Mouse (Mus musculus) spleen, postnatal 10 days (tissue): Measurements from ENCODE around the gene Ppil4.
"Not testable (repeated sequence)": the region's sequence is repeated elsewhere in the genome, so short reads cannot be mapped to it uniquely, and the experiment has no call there.

Experiments
- DNase-seq, 2 experiments: peaks; one replicate each; pipeline ENCODE4 v3.0.0; 2021 to 2022; ENCODE audit warnings: low spot score in 2 of 2

Ppil4 gene

DNA sequence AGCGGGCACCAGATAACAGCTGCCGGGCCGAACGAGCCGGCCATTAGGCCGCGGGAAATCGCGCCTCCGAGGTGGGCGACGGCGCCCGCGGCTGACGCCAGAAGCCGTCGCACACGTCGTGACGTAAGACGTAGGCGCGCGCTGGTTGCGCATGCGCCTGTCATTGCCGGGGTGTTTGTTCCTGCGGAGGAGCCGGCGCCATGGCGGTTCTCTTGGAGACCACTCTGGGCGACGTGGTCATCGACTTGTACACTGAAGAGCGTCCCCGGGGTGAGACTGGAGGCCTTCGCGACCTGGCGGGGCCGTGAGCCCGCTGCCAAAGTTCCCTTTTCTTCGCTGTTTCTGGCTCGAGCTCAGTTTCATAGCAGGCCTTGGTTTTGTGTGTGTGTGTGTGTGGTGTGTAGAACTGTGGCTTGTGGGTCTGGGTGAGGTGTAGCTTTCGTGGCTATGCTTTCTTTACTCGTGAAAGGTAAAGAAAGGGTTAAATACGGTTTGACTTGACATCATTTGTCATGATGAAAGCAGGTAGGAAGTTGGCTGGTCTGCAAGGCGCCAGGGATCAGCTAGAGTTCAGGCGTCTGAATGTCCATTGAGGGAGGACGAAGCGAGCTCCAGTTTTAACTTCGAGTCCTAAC, at the start of gene Ppil4, which contains the start of gene Ginm1:
Ppil4 (plus strand) TSS at position 141 of the 635 bp plus-strand sequence.
Ginm1 (minus strand) TSS at position 74 of the 635 bp plus-strand sequence.
- peak; percentile 84 to 94 for DNase-seq

DNA sequence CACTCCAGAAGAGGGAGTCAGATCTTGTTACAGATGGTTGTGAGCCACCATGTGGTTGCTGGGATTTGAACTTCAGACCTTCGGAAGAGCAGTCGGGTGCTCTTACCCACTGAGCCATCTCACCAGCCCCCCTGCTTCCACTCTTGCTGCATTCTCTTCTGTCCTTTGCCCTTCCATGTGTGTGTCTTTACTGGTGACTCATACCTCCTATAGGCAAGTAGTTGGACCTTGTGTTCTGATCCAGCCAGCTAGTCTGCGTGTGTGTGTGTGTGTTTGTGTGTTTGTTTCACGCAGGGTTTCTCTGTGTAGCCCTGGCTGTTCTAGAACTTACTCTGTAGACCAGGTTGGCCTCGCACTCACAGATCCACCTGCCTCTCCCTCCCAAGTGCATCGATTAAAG, 47.2 kb upstream of the Ppil4 start:
- not testable (repeated sequence) for DNase-seq

DNA sequence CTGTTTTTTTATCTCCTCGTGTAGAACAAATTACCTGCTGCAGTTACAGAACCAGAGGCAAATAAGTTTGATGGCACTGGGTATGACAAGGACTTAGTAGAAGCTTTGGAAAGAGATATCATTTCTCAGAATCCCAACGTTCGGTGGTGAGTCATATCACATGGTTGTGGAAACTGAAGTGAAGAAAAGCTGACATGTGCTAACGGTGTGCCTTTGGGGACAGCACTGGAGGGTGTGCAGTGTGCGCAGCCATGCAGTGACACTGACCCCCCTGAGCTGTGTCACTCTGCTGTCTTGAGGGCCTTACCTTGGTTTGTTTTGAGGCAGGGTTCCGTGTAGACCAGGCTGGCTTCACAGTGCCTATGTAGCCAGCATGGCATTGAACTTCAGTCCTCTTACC, 43.9 kb upstream of the Ppil4 start:
- DNase-seq: no peak

DNA sequence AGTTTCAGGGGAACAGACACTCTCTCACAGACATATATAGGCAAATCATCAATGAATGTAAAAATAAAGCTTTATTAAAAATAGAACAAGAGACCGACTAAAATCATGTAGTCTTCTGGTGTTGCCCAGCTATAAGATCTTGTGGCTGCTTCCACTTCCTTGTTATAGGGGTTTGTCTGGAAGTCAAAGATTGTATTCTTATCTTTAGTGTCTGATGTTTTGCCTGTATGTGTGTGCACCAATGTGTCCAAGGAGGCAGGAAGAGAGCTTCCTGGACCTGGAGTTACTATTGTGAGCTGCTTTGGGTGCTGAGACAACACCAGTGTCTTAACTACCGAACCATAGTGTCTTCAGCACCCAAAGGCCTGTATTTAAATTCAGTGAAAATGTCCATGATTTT, 35.1 kb upstream of the Ppil4 start:
- no peak for DNase-seq

DNA sequence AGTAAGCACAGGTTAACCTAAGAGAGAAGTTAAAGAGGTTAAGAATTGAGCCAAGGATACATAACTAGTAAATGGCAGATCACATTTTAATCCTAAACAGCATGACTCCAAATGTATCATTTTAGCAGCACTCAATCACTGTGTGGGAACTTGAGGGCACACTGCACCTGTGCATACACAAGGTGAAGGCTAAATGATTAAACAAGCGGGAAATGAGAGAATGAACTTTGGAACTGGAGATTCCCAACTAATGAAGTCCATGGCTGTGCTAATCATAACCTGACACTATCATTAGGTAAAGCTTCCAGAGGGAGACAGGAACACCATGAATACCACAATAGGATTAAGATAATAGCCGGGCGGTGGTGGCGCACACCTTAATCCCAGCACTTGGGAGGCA, 20.3 kb upstream of the Ppil4 start:
- no peak for DNase-seq

DNA sequence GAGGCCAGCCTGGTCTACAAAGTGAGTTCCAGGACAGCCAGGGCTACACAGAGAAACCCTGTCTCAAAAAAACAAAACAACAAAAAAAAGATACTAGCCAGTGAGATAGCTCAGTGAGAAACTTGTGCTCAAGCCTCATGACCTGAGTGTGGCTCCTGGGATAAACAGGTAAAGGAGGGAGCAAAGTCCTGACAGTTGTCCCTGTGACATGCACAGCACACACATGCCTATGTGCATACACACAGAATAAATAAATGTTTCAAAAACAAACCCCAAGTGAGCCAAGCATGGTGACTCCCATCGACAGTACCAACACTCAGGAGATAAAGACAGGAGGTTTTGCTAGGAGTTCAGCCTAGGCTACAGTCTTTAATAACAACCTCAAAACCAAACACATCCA, 19.9 kb upstream of the Ppil4 start:
- no peak for DNase-seq

DNA sequence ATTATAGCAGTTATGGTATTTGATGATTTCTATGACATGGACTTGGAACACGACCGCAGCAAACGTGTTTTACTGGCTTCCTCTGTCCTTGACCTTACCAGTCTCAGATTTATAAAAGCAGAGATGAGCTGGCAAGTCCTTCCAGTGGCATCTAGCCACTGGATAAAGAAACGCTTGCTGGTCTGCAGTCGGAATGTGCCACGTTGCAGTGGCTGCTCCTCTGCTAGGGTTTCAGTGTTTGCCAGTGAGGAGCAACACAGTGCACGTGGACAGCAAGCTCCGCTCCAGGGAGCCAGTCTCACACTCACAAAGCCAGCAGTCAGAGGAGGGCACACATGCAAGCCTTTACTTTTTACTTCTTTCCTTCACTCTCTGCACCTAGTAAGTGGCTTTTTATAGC, 17.3 kb upstream of the Ppil4 start:
- no peak for DNase-seq

DNA sequence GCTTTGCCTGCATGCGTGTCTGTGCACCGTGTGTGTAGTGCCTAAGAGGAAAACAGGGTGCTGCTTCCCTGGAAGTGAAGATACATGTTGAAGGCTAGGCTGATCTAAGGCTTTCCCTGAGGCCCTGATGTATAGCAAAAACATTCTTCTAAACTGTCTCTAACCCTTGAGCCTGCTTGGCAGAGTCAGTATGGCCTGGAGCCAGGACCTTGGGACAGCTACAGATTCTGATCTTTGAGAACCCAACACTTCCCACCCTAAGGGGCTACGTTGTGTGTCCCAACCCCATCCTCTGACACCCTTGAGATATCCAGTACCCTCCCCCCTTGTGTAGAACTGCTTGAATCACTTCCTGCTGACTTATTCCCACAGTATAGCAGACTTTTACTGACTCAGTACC, 14.3 kb upstream of the Ppil4 start:
- no peak for DNase-seq

DNA sequence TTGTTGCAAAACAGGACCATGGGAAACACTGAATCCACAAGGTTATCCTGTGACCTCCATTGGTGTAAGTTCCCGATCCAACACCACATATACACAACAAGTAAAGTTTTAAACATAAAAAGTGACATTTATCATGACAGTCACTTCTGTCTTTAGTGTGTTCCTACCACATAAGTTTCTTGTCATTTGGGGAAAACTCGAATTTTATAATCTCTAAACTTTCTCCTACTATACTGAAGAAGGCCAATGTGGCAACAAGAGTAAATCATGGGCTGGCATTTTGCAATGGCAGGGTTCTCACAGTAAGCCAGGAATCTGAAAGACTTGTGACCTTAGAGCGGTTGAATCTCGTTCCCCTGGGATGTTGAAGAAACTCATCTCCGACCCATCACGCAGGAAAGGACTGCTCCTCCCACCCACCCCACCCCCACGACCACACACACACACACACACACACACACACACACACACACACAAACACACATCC, 12.9 kb upstream of the Ppil4 start:
- no peak for DNase-seq

DNA sequence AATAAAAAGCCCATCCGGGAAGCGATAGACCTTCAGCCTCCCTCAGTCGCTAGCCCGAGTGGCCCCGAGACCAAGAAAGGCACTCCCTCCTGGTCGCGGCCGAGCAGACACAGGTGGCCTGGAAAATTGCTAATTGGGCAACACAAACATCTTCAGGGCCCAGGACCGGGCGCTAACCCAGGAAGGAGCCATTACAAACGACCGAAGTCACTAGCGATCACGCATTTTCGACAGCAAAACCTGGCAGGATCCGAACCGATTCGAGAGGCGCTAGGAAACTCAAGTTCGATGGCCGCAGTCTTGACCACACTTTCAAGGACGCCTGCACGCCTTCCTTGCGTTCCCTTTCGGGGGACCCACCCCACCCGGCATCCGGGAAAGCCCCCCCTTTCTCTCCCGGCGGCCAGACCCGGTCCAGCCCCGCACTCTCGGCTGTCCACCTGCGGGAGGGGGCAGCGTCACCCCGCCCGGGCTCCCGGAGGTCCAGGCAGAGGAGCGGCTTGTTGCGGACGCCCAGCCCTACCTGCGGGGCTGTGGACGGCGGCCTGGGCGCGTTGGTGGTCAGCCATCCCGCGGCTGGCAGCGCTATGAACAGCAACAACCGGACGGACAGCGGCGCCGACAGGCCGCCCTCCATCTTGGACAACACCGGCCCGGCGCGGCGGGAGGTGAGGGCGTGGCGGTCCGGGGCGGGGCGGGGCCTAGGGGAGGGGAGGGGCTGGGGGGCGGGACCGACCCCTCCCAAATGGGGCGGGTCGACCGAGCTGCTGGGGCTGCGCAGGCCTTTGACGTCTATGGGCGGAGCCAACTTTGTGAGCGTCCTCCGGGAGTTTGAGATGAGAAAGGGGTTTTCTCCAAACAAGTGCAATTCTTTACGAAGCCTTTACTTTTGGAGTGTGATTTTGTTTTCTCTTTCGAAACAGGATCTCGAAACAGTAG, 12.2 kb upstream of the Ppil4 start:
- DNase-seq: peak; percentile 85 to 95

DNA sequence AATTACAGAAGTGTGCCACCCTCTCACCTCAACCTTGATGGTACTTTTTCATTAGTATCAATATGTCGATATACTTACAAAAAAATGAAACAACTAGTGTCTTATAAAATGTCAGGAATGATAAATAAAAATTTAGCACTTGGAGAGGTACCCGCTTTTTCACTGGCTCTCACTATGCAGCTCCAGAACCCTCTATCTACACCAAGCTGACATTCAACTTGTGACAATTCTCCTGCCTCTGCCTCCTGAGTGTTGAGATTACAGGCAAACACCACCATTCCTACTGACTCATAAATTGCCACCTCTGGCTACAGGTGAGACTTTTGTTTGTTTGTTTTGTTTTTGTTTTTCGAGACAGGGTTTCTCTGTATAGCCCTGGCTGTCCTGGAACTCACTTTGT, 11.5 kb upstream of the Ppil4 start:
- DNase-seq: no peak

DNA sequence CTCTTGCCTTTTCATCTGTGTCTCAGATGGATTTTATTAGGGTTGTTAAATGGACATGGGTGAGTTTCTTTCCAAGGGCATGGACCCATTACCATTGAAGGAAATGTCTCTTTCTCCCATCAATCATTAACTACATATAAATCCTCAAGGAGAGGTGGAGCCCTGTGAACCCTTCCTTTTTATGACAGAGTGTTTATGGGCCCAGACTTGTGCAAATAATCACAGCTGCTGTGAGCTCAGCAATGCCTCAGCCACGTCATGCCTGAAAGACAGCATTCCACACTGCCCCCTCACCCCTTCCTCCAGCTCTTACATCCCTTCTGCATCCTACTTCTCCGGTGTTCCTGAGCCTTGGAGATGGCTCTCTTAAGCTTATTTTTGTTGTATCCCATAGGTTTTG, 5.4 kb upstream of the Ppil4 start:
- DNase-seq: no peak

DNA sequence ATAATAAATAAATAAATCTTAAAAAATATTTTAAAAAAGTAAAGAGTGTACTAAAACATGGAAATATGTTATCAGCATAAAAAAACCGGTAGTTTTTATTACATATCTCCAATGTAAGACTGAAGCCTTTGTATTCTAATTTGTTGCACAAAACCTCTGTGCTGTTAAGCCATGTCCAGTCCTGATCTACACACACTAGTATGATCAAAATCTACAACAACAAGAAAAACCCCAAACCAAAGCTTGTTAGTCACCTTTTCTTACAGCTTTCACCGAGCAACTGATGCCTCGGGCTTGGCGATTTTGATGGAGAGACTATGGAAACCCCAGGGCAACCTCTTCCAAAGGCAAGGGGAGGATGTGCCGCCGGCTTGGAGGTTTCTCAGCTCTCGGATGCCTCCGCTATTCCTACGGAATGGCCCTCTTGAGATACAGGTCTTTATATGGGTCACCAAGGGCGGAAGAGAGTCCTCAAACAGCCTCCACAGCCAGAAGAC, 389 bp upstream of the Ppil4 start:
- no peak for DNase-seq

DNA sequence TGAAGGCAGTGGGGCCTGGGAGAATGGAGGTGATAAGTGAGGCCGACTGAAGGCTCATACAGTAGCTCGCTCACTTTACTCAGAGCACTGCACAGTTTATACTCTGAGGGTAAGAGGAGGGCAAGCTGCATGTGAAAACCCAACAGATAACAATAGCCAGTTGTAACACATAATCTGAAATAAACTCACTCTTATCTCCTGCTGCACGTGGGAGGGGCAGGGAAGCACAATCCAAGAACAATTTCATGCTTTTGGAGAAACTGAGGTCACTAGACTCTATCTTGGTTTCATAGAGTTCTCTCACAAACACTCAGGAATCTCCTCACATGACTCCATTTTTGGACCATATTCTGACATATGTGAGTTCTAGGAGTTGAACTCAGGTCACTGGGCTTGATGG, 8.6 kb downstream of the Ppil4 start:
- DNase-seq: no peak

DNA sequence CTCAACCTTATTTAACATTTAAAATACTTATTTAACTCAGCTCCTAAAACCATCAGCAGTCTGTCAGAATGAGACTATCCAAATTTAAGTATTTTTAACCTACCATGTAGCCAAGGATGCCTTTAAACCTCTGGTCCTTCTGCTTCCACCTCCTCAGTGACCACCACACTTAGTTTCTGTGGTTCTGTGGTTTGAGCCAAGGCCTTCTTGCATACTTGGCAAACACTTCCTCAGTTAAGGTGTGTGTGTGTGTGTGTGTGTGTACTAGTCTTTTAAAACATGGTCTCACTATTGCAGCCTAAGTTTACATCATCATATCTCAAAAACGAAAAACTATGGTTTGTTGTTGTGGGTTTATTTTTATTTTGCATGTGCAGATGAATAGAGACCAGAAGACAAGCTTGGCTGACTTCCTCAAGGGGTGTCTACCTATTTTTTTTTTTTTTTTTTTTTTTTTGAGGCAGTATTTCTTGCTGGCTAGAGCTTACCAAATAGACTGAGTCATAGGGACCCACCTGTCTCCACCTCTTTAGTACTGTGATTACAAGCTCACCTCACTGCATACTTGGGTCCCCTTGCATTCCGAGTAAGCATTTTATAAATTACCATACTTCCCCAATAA, 9.9 kb downstream of the Ppil4 start:
- no peak for DNase-seq

DNA sequence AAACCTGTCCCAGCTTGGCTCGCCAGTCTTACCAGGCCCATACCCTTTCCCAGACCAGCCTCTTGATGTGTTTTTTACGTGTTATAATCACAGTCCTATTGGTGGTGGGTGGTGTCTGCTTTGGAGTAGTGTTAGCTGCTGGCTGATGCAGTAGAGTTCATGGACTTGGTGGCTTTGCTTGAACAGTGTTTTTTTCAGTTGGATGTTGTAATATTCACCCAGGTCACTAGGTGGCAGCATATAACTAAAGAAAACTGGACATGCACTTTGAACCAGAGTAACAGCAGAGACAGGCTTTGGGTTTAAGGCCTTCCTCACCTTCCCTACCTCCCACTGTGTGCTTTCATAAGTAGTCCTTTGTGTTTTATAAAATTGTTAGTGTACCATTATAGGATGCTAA, 17.2 kb downstream of the Ppil4 start:
- DNase-seq: peak; percentile 18 to 48

DNA sequence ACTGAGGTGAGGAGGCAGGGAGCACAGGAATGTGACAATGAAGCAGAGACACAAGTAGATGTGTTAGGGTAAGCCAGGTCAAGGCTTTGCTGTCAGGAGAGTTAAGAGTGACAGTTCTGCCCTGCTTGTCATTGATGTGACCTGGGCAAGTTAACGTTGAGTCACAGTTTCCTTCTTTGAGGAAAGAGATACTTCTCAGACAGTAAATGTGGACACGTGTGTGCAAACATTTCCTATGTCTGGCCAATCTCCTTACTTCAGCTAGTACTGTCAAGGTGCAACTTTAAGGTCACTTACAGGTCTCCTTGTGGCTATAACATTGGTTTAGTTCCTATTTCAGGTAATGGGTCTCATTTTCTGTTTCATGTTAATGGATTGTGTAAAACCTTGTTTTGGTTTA, 23.8 kb downstream of the Ppil4 start:
- no peak for DNase-seq

DNA sequence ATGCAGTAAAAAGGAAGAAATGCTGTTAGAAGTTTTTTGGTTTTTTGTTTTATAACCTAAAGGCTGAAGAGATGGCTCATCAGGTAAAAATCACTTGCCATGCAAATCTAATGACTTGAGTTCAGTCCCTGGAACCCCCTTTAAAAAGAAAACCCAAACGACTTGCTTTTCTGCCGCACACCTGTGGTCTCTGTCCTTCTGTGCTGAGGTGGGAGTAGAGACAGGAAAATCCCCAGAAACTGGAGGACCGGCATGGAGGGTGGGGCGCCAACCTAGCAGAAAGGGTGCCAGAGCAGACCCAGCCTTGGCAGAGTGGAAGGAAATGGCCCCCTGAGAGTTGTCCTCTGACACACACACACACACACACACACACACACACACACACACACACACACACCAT, 26.0 kb downstream of the Ppil4 start:
- DNase-seq: no peak

DNA sequence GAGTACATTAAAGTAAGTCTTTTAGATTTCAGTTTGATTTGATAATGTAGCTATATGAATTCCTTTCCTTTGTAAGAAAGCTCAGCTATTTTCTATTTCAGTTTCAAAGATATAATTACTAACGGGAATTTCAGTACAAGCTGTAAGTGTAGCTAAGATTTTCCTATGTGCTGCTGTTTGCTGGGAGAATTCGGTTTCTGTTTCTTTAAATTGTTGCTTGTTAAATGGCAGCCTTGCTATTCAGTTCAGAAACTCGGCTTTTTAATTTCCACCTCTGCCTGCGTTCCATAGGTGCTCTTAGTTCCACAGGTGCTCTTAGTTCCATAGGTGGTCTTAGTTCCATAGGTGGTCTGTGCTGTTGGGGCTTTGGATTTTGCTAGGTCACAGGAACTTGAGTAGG, 26.5 kb downstream of the Ppil4 start:
- no peak for DNase-seq

DNA sequence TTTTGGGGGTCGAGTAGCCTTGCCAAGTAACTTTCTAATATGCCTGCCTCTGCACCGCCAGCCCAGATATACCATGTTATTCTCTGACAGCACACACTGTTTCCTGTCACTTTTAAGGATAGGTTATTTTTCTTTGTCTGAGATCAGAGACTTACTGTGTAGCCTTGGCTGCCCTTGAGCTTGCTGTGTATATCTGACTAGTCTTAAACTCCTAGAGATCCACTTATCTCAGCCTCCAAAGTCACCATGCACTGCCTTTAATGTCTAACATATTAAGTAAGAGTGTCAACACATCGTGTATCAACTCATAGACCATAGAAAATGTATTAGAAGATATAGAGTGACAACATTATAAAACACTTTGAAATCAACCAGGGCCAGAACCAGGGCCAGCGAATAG, 26.9 kb downstream of the Ppil4 start:
- DNase-seq: no peak

DNA sequence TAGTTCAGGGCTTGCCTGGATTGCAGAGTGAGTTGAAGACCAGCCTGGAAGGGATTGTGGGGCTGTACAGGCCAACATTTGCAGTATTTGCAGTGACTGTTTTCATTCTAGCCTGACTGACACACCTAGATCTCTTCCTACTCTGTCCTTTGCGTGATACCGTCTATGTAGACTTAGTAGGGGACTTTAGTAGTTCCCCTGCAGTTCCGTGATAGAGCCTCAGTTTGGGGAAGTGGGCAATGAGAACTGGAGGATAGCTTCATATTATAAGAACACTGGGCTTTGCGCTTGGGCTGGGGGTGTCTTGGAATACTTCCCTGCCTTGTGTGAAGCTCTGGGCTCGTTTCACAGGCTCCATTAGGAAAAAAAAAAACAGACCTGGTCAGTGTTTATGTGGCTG, 27.5 kb downstream of the Ppil4 start:
- no peak for DNase-seq

DNA sequence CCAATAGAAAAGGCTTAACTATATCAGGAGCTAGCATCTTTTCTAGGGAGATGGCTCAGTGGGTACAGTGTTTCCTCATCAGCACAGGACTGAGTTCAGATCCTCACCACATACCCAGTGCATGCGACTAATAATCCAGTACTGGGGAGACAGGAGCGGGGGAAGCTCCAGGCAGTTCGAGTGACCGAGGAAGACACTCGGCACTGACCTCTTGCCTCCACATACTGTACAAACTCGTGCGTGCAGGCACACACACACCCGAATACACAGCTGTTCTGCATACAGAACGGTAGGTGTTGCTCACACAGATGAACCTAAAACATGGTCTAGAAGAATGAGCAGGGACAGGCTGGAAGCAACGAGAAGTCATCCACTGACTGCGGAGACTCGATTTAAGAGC, 29.3 kb downstream of the Ppil4 start:
- DNase-seq: no peak
